Mouse (Mus musculus): ENCODE data around the gene Slc26a1.

DNA sequence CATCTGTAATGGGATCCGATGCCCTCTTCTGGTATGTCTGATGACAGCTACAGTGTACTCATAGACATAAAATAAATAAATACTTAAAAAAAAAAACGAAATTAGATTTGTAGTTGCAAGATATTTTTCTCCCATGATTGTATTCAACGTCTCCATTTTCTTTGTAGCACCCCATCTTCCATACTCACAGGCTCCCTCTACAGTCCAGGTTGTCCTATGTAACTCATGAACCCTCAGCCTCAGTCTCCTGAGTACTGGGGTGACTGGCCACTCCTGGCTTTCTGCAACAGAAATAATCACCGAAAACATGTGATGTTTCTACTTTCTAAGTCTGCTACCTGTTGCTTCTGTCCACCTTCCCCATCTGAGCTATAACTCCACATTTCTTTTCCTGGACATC is 15.8 kb upstream of the Slc26a1 start:
- TF ChIP-seq CTCF (IDR thresholded peaks at IDR 0.05; ENCODE audit: control insufficient read depth, insufficient read depth, low read length) = no peak
- no peak for TF ChIP-seq POLR2A (IDR thresholded peaks at IDR 0.05; ENCODE audit: borderline replicate concordance, control insufficient read depth, low read depth, low read length)
